Mouse (Mus musculus) limb, embryonic 11.5 days (tissue): Measurements from ENCODE around the gene Shtn1. TPM values are rescaled to one million over a fixed set of nuclear protein-coding genes. Genes with fewer than 3 reads are reported as not detected.

ENCODE experiments used
- ATAC-seq: fragments of 200-750 bp; cut with Nextera tagmentation; 2 replicates; pipeline ENCODE4 v1.8.0; 2017; ENCODE audit warnings: low read depth; ENCODE audit not compliant: insufficient number of reproducible peaks, low FRiP score, low TSS enrichment
- DNase-seq: peaks from one replicate; pipeline ENCODE4 v3.0.0-alpha.2; 2015; ENCODE audit warnings: low spot score
- H3K27ac ChIP-seq: fragments of 300-500 bp; sonication (generic); replicated peaks from 2 replicates; pipeline ENCODE4 v1.5.1; 2014; ENCODE audit warnings: low read depth, mild to moderate bottlenecking, low read length
- H3K27me3 ChIP-seq: fragments of 300-500 bp; sonication (generic); 2 replicates; pipeline ENCODE4 v1.6.1; 2014; ENCODE audit warnings: mild to moderate bottlenecking, low read length, mixed read lengths; ENCODE audit not compliant: control insufficient read depth, insufficient read depth
- H3K36me3 ChIP-seq: fragments of 300-500 bp; sonication (generic); 2 replicates; pipeline ENCODE4 v1.6.1; 2014; ENCODE audit warnings: mild to moderate bottlenecking, low read length, moderate library complexity, mixed read lengths; ENCODE audit not compliant: control insufficient read depth, insufficient read depth
- H3K4me1 ChIP-seq: fragments of 300-500 bp; sonication (generic); 2 replicates; pipeline ENCODE4 v1.6.1; 2014; ENCODE audit warnings: low read length, mixed read lengths; ENCODE audit not compliant: control insufficient read depth, insufficient read depth
- H3K4me2 ChIP-seq: fragments of 300-500 bp; sonication (generic); 2 replicates; pipeline ENCODE4 v1.6.1; 2014; ENCODE audit warnings: low read depth, mild to moderate bottlenecking, moderate library complexity; ENCODE audit not compliant: severe bottlenecking
- H3K4me3 ChIP-seq: fragments of 300-500 bp; sonication (generic); 2 replicates; pipeline ENCODE4 v1.5.1; 2014; ENCODE audit warnings: low read depth, low read length
- H3K9ac ChIP-seq: fragments of 300-500 bp; sonication (generic); 2 replicates; pipeline ENCODE4 v1.6.1; 2014; ENCODE audit warnings: mild to moderate bottlenecking, low read length
- H3K9me3 ChIP-seq: fragments of 300-500 bp; sonication (generic); 2 replicates; pipeline ENCODE4 v1.6.1; 2016; ENCODE audit warnings: low read length; ENCODE audit not compliant: control insufficient read depth
- WGBS: fragments of 180-500 bp; shearing (Covaris S2); extraction: QIAGEN DNeasy Blood & Tissue Kit; methylation state at CpG from one replicate; pipeline ENCODE4 v1.1.7; 2014; 5-methylcytosine and 5-hydroxymethylcytosine counted together
- polyA plus RNA-seq: library from polyadenylated mRNA; unstranded; fragments of >200 nt; fragmentation: Nextera tagmentation; extraction: Ambion mirVana; gene quantifications from 2 replicates; pipeline ENCODE4 v1.2.1, GENCODE M21; 2014

Gene Shtn1
- polyA plus RNA-seq, 1 experiment from 2014 or later: 0.71 TPM

- WGBS: 64% methylated on average over 11 of the region's 11 CpGs
- Histone ChIP-seq H3K4me3 (no peak overlapping the region), H3K9me3 (no peaks in the 10 kb centered on the region), H3K27me3 (no peaks in the 10 kb centered on the region), H3K27ac (no peak overlapping the region), H3K36me3 (no peaks in the 10 kb centered on the region), H3K4me1 (no peaks in the 10 kb centered on the region), H3K9ac (no peak overlapping the region), H3K4me2 (no peak overlapping the region)
- ATAC-seq (no peak), DNase-seq (no peak)
Measured at GRCm38 (mm10) chr19:58978401-58979171, 97.3 kb downstream of the Shtn1 start.

GRCm38 (mm10) chr19:58975216-58975863, 100.6 kb downstream of the Shtn1 start:
- no peaks in the 10 kb centered on the region for H3K27me3 ChIP-seq
- peaks cover 7% of the 10 kb centered on the region; the same call in 1 of the 2 replicates for H3K4me1 ChIP-seq
- H3K27ac ChIP-seq: no peak overlapping the region
- no peak overlapping the region for H3K4me2 ChIP-seq
- no peak overlapping the region for H3K9ac ChIP-seq
- no peak overlapping the region for H3K4me3 ChIP-seq
- WGBS: 73% methylated on average over 11 of the region's 11 CpGs
- H3K36me3 ChIP-seq: no peaks in the 10 kb centered on the region
- ATAC-seq: no peak
- no peaks in the 10 kb centered on the region for H3K9me3 ChIP-seq
- no peak for DNase-seq

- no peaks in the 10 kb centered on the region for H3K27me3 ChIP-seq
- no peak overlapping the region for H3K4me2 ChIP-seq
- H3K9me3 ChIP-seq: no peaks in the 10 kb centered on the region
- H3K4me1 ChIP-seq: peaks cover 12% of the 10 kb centered on the region; the same call in 1 of the 2 replicates
- WGBS: 96% methylated on average over 8 of the region's 8 CpGs
- H3K4me3 ChIP-seq: no peak overlapping the region
- no peak overlapping the region for H3K9ac ChIP-seq
- DNase-seq: no peak
- H3K27ac ChIP-seq: no peak overlapping the region
- H3K36me3 ChIP-seq: no peaks in the 10 kb centered on the region
- ATAC-seq: no peak
Measured at GRCm38 (mm10) chr19:58974126-58974525, 101.8 kb downstream of the Shtn1 start.

GRCm38 (mm10) chr19:58970826-58971225, 105.1 kb downstream of the Shtn1 start:
- DNase-seq (peak; percentile 40), ATAC-seq (no peak)
- Histone ChIP-seq H3K4me2 (no peak overlapping the region), H3K36me3 (no peaks in the 10 kb centered on the region), H3K9me3 (no peaks in the 10 kb centered on the region), H3K4me3 (no peak overlapping the region), H3K27ac (no peak overlapping the region), H3K9ac (no peak overlapping the region), H3K4me1 (peaks cover 19% of the 10 kb centered on the region), H3K27me3 (peaks cover 4% of the 10 kb centered on the region; the same call in 1 of the 2 replicates)
- 21% methylated on average over 13 of the region's 13 CpGs for WGBS

GRCm38 (mm10) chr19:58968731-58969506, 107.0 kb downstream of the Shtn1 start:
- Histone ChIP-seq H3K4me3 (no peak overlapping the region), H3K9me3 (no peaks in the 10 kb centered on the region), H3K27me3 (peaks cover 4% of the 10 kb centered on the region; the same call in 1 of the 2 replicates), H3K27ac (no peak overlapping the region), H3K4me1 (peaks cover 19% of the 10 kb centered on the region), H3K4me2 (no peak overlapping the region), H3K36me3 (no peaks in the 10 kb centered on the region), H3K9ac (no peak overlapping the region)
- 33% methylated on average over 15 of the region's 15 CpGs for WGBS
- DNase-seq (no peak), ATAC-seq (no peak)

GRCm38 (mm10) chr19:58963011-58963410, 112.9 kb downstream of the Shtn1 start:
- H3K27ac ChIP-seq: no peak overlapping the region
- peaks cover 3% of the 10 kb centered on the region; the same call in 1 of the 2 replicates for H3K27me3 ChIP-seq
- no peaks in the 10 kb centered on the region for H3K9me3 ChIP-seq
- 35% methylated on average over 8 of the region's 8 CpGs for WGBS
- H3K4me3 ChIP-seq: no peak overlapping the region
- H3K36me3 ChIP-seq: no peaks in the 10 kb centered on the region
- H3K4me1 ChIP-seq: no peaks in the 10 kb centered on the region
- H3K9ac ChIP-seq: no peak overlapping the region
- no peak for DNase-seq
- ATAC-seq: no peak
- H3K4me2 ChIP-seq: no peak overlapping the region

- ATAC-seq: no peak
- H3K4me3 ChIP-seq: no peak overlapping the region
- no peaks in the 10 kb centered on the region for H3K27me3 ChIP-seq
- H3K4me1 ChIP-seq: no peaks in the 10 kb centered on the region
- H3K27ac ChIP-seq: no peak overlapping the region
- WGBS: 93% methylated on average over 8 of the region's 8 CpGs
- no peak overlapping the region for H3K9ac ChIP-seq
- H3K4me2 ChIP-seq: no peak overlapping the region
- H3K9me3 ChIP-seq: no peaks in the 10 kb centered on the region
- no peaks in the 10 kb centered on the region for H3K36me3 ChIP-seq
- no peak for DNase-seq
Measured at GRCm38 (mm10) chr19:58954779-58955178, 121.1 kb downstream of the Shtn1 start.

GRCm38 (mm10) chr19:58952236-58952635, 123.7 kb downstream of the Shtn1 start:
- Histone ChIP-seq H3K36me3 (no peaks in the 10 kb centered on the region), H3K27ac (no peak overlapping the region), H3K27me3 (no peaks in the 10 kb centered on the region), H3K9ac (no peak overlapping the region), H3K4me3 (no peak overlapping the region), H3K4me1 (no peaks in the 10 kb centered on the region), H3K9me3 (no peaks in the 10 kb centered on the region), H3K4me2 (no peak overlapping the region)
- no peak for DNase-seq
- 72% methylated on average over 12 of the region's 13 CpGs for WGBS
- no peak for ATAC-seq
